Comparison of ENCODE assay signal across 10 mouse cellular contexts in the genomic region with DNA sequence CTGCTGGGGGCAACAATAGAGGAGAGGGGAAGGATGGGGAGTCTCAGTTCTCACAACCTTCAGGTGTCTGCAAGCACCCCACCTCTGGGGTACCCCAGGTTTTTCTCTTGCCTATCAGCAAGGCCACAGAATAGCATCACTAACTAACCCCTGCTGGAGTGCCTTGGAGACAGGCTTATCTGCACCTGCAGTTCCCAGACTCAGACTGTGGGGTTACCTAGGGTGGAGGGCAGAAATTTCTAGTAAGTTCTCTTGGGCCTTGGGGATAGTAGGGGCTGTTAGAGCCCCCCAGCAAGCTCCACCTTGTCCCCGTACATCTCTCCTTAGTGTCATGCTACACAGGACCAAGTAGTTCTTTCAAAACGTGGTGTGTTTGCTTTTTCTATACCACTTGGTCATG.
A peak's percentile ranks its signal among the peaks of the same experiment; 100 is the strongest.
DNase-seq lines count a peak whose midpoint lies in the region; ATAC-seq lines count a peak whose summit lies in the region.
"Had no signal": no experiment of that assay in that cellular context is flagged by ENCODE, and none has a peak within 500 bp of the region (broad histone marks: within the 10 kb centered on the region; RNA-seq: fewer than 3 reads in every experiment).

No protein-coding gene starts in this region.

- peak overlapping the region; percentile 12; the same call in 1 of the 2 replicates for H3K27ac ChIP-seq in hindbrain, embryonic 11.5 days (ENCODE audit: low read depth, low read length)
- H3K27ac ChIP-seq in hindbrain, embryonic 16.5 days (ENCODE audit: low read depth, low read length), result no peak overlapping the region; the same call in 1 of the 2 replicates
- H3K27ac ChIP-seq in embryonic facial prominence, embryonic 10.5 days (replicated peaks), result peak overlapping the region; percentile 41
- 0 out of 2 replicates have a peak overlapping the region, but pooled peaks have one; percentile 4 for H3K27ac ChIP-seq in forebrain, embryonic 15.5 days (replicated peaks)

- ATAC-seq in hindbrain, embryonic 11.5 days (ENCODE audit: low FRiP score), result peak; percentile 47; the same call in 1 of the 2 replicates
- no peak for ATAC-seq in hindbrain, embryonic 16.5 days
- no peak for ATAC-seq in forebrain, embryonic 15.5 days (replicated peaks)
- ATAC-seq in megakaryocyte progenitor cell, adult 5-6 weeks (replicated peaks; ENCODE audit: poor library complexity), result peak; percentile 58

- 31% methylated on average over 2 of the region's 2 CpGs for WGBS in hindbrain, embryonic 11.5 days
- 44% methylated on average over 2 of the region's 2 CpGs for WGBS in hindbrain, embryonic 16.5 days
- 39% methylated on average over 2 of the region's 2 CpGs for WGBS in embryonic facial prominence, embryonic 10.5 days
- WGBS in forebrain, embryonic 15.5 days, result 47% methylated on average over 2 of the region's 2 CpGs

- H3K36me3 ChIP-seq in hindbrain, embryonic 11.5 days (ENCODE audit: control insufficient read depth, insufficient read depth, low read length), result no peaks in the 10 kb centered on the region
- no peaks in the 10 kb centered on the region for H3K36me3 ChIP-seq in hindbrain, embryonic 16.5 days (ENCODE audit: control insufficient read depth, insufficient read depth, low read length)
- H3K36me3 ChIP-seq in embryonic facial prominence, embryonic 10.5 days (replicated peaks), result no peaks in the 10 kb centered on the region
- H3K36me3 ChIP-seq in forebrain, embryonic 15.5 days, result no peaks in the 10 kb centered on the region

- peaks cover 17% of the 10 kb centered on the region for H3K4me1 ChIP-seq in hindbrain, embryonic 11.5 days (replicated peaks; ENCODE audit: control insufficient read depth, insufficient read depth, low read length)
- peaks cover 15% of the 10 kb centered on the region for H3K4me1 ChIP-seq in hindbrain, embryonic 16.5 days (ENCODE audit: control insufficient read depth, insufficient read depth, low read depth, low read length)
- H3K4me1 ChIP-seq in embryonic facial prominence, embryonic 10.5 days, result peaks cover 43% of the 10 kb centered on the region
- H3K4me1 ChIP-seq in forebrain, embryonic 15.5 days, result peaks cover 19% of the 10 kb centered on the region

- H3K9ac ChIP-seq in hindbrain, embryonic 11.5 days (ENCODE audit: low read depth, low read length), result no peak overlapping the region
- no peak overlapping the region for H3K9ac ChIP-seq in hindbrain, embryonic 16.5 days (ENCODE audit: low read depth, low read length)
- H3K9ac ChIP-seq in forebrain, embryonic 15.5 days (replicated peaks), result no peak overlapping the region

- H3K4me2 ChIP-seq in hindbrain, embryonic 11.5 days (replicated peaks; ENCODE audit: low read depth, low read length), result no peak overlapping the region
- no peak overlapping the region for H3K4me2 ChIP-seq in hindbrain, embryonic 16.5 days (ENCODE audit: low read length)
- no peak overlapping the region for H3K4me2 ChIP-seq in forebrain, embryonic 15.5 days (replicated peaks)

- no peak overlapping the region for H3K4me3 ChIP-seq in hindbrain, embryonic 11.5 days (ENCODE audit: low read depth, low read length)
- no peak overlapping the region for H3K4me3 ChIP-seq in hindbrain, embryonic 16.5 days (ENCODE audit: low read length)
- peak overlapping the region; percentile 41 for H3K4me3 ChIP-seq in embryonic facial prominence, embryonic 10.5 days
- H3K4me3 ChIP-seq in forebrain, embryonic 15.5 days, result no peak overlapping the region

- H3K27me3 ChIP-seq in hindbrain, embryonic 11.5 days (ENCODE audit: control insufficient read depth, insufficient read depth, low read length), result peaks cover 74% of the 10 kb centered on the region
- H3K27me3 ChIP-seq in hindbrain, embryonic 16.5 days (replicated peaks; ENCODE audit: control insufficient read depth, insufficient read depth, low read length), result peaks cover 31% of the 10 kb centered on the region
- H3K27me3 ChIP-seq in embryonic facial prominence, embryonic 10.5 days (replicated peaks; ENCODE audit: low read depth, poor library complexity, severe bottlenecking), result peaks cover 59% of the 10 kb centered on the region
- H3K27me3 ChIP-seq in forebrain, embryonic 15.5 days, result no peaks in the 10 kb centered on the region

- no peak for DNase-seq in hindbrain, embryonic 11.5 days (ENCODE audit: low spot score)
- no peak for DNase-seq in embryonic facial prominence, embryonic 10.5 days (ENCODE audit: low spot score)
- no peak for DNase-seq in left cerebral cortex, adult 18-20 months (ENCODE audit: low spot score in 2 of 2)
- no peak for DNase-seq in c-Kit-positive CD71-positive TER-119-positive erythroid progenitor cells, embryonic 14.5 days (ENCODE audit: low spot score)
- DNase-seq in urinary bladder, adult 18-20 months (ENCODE audit: low spot score in 2 of 2), result no peak
- DNase-seq: lung, postnatal 14 days; spleen, adult 18-20 months had no signal

- no peaks in the 10 kb centered on the region for H3K9me3 ChIP-seq in hindbrain, embryonic 11.5 days (ENCODE audit: control insufficient read depth, low read length)
- H3K9me3 ChIP-seq in hindbrain, embryonic 16.5 days (ENCODE audit: control insufficient read depth, low read length), result no peaks in the 10 kb centered on the region
- H3K9me3 ChIP-seq in embryonic facial prominence, embryonic 10.5 days, result no peaks in the 10 kb centered on the region
- H3K9me3 ChIP-seq in forebrain, embryonic 15.5 days, result no peaks in the 10 kb centered on the region

Comparison
In these comparisons a context has a peak if more than half of its experiments do, and no peak if none do; other contexts are left out.
1. ATAC-seq: peak in hindbrain, embryonic 11.5 days (single experiment) and megakaryocyte progenitor cell, adult 5-6 weeks (single experiment); none in hindbrain, embryonic 16.5 days (single experiment) and forebrain, embryonic 15.5 days (single experiment).